Mouse (Mus musculus) right cerebral cortex, postnatal 25 days (tissue): ENCODE data around the gene Cpox.

Experiments used
- DNase-seq: peaks from one replicate; pipeline ENCODE4 v3.0.0; 2022

Cpox gene

GRCm38 (mm10) chr16:58671212-58671985 is 1.3 kb downstream of the Cpox start:
- no peak for DNase-seq

- no peak for DNase-seq
Measured at GRCm38 (mm10) chr16:58672396-58672795, 2.3 kb downstream of the Cpox start.

GRCm38 (mm10) chr16:58673811-58674410 is 3.8 kb downstream of the Cpox start:
- DNase-seq: no peak

GRCm38 (mm10) chr16:58675256-58675655 is 5.2 kb downstream of the Cpox start:
- no peak for DNase-seq

GRCm38 (mm10) chr16:58676156-58676555 is 6.1 kb downstream of the Cpox start:
- no peak for DNase-seq

GRCm38 (mm10) chr16:58676633-58677032 is 6.5 kb downstream of the Cpox start:
- no peak for DNase-seq

GRCm38 (mm10) chr16:58677491-58677890 is 7.4 kb downstream of the Cpox start:
- no peak for DNase-seq

GRCm38 (mm10) chr16:58678660-58679059 is 8.6 kb downstream of the Cpox start:
- DNase-seq: no peak

GRCm38 (mm10) chr16:58682046-58682445 is 12.0 kb downstream of the Cpox start:
- no peak for DNase-seq

GRCm38 (mm10) chr16:58682870-58683269 is 12.8 kb downstream of the Cpox start:
- DNase-seq: no peak

GRCm38 (mm10) chr16:58683911-58684310 is 13.8 kb downstream of the Cpox start:
- no peak for DNase-seq

- no peak for DNase-seq
Measured at GRCm38 (mm10) chr16:58684537-58684936, 14.4 kb downstream of the Cpox start.

GRCm38 (mm10) chr16:58685548-58686537 is 15.8 kb downstream of the Cpox start:
- no peak for DNase-seq

GRCm38 (mm10) chr16:58688534-58688933 is 18.4 kb downstream of the Cpox start:
- no peak for DNase-seq

- DNase-seq: no peak
Measured at GRCm38 (mm10) chr16:58689555-58690169, 19.6 kb downstream of the Cpox start.

- no peak for DNase-seq
Measured at GRCm38 (mm10) chr16:58690322-58690732, 20.2 kb downstream of the Cpox start.

GRCm38 (mm10) chr16:58694091-58694490 is 24.0 kb downstream of the Cpox start:
- DNase-seq: no peak

- no peak for DNase-seq
Measured at GRCm38 (mm10) chr16:58696796-58697195, 26.7 kb downstream of the Cpox start.

GRCm38 (mm10) chr16:58697261-58697660 is 27.2 kb downstream of the Cpox start:
- DNase-seq: no peak

GRCm38 (mm10) chr16:58700174-58700573 is 30.1 kb downstream of the Cpox start:
- DNase-seq: no peak

GRCm38 (mm10) chr16:58700816-58701424 is 30.8 kb downstream of the Cpox start:
- DNase-seq: no peak

- no peak for DNase-seq
Measured at GRCm38 (mm10) chr16:58701779-58702178, 31.7 kb downstream of the Cpox start.
